Mouse (Mus musculus) myocyte (in vitro differentiated cells): Measurements from ENCODE around the gene Aif1l.

ENCODE experiments used
- E2F4 ChIP-seq: IDR thresholded peaks from one replicate; pipeline ENCODE4 v1.6.1; 2011; ENCODE audit warnings: mild to moderate bottlenecking, control low read depth, moderate library complexity; ENCODE audit not compliant: insufficient read depth
- MAX ChIP-seq: IDR thresholded peaks from one replicate; pipeline ENCODE4 v1.6.1; 2011; ENCODE audit warnings: low read depth, mild to moderate bottlenecking, control low read depth
- MYOD1 ChIP-seq, 3 experiments: IDR thresholded peaks; one replicate each; pipeline ENCODE4 v1.6.1; 2011; ENCODE audit warnings: control low read depth in 2 of 3, low read depth in 2 of 3, mild to moderate bottlenecking in 2 of 3, moderate library complexity in 1 of 3; ENCODE audit not compliant: insufficient read length in 2 of 3, control insufficient read depth in 1 of 3
- MYOG ChIP-seq, 3 experiments: IDR thresholded peaks; one replicate each; pipeline ENCODE4 v1.6.1; 2011; ENCODE audit warnings: control low read depth in 2 of 3, low read depth in 2 of 3, mild to moderate bottlenecking in 2 of 3; ENCODE audit not compliant: insufficient read length in 2 of 3, control insufficient read depth in 1 of 3, insufficient read depth in 1 of 3
- POLR2A ChIP-seq: IDR thresholded peaks from one replicate; pipeline ENCODE4 v1.6.1; 2011; ENCODE audit warnings: low read depth, mild to moderate bottlenecking, control low read depth, moderate library complexity; ENCODE audit not compliant: insufficient read length
- TCF12 ChIP-seq: IDR thresholded peaks from one replicate; pipeline ENCODE4 v1.6.1; 2011; ENCODE audit warnings: mild to moderate bottlenecking, control low read depth; ENCODE audit not compliant: poor library complexity, insufficient read depth, severe bottlenecking
- USF1 ChIP-seq: IDR thresholded peaks from one replicate; pipeline ENCODE4 v1.6.1; 2011; ENCODE audit warnings: low read depth, mild to moderate bottlenecking, control low read depth, moderate library complexity

- TF ChIP-seq MYOG (IDR thresholded peaks at IDR 0.05; ENCODE audit: control insufficient read depth in 1 of 3, insufficient read depth in 1 of 3, insufficient read length in 2 of 3, low read depth in 2 of 3) (no peak), MAX (no peak), TCF12 (no peak), E2F4 (no peak), MYOD1 (IDR thresholded peaks at IDR 0.05; ENCODE audit: control insufficient read depth in 1 of 3, insufficient read length in 2 of 3, low read depth in 2 of 3) (no peak), USF1 (no peak), POLR2A (no peak)
These were observed 34.8 kb upstream of the Aif1l start for GRCm38 (mm10) chr2:31915112-31915511.
